In the genomic region with DNA sequence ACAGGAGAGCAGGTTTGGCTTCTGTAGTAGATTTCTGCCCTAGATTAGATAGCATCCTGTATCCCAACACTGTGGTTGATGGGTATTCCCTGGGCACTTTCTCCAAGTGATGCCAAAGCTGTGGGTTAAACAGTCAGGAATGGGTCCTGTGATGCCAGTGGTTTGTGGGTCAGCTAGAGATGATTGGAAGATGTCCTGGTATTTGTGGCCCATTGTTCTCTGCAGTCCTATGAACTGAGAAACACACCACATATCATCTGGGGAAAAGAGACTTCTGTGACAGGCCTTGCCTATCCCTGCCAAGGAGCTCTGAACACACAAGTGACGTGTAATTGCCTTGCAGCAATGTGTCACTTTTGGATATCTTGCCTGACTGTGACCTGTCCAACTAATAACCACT, we compare ENCODE assay signal across 2 mouse cellular contexts.
A peak's percentile ranks its signal among the peaks of the same experiment; 100 is the strongest.
DNase-seq lines count a peak whose midpoint lies in the region.

No protein-coding gene starts in this region.

- peak; percentile 92 for DNase-seq in Muller cell, postnatal 12 days (ENCODE audit: inconsistent ontology term)
- DNase-seq in heart, adult 11 months = peak; percentile 40
